Mouse (Mus musculus) forebrain, postnatal 0 days (tissue): ENCODE measurements around the gene Stxbp5. TPM values are rescaled to one million over a fixed set of nuclear protein-coding genes. Genes with fewer than 3 reads are reported as not detected.
"Not testable (repeated sequence)": the region's sequence is repeated elsewhere in the genome, so short reads cannot be mapped to it uniquely, and the experiment has no call there.

Source experiments
- ATAC-seq: fragments of 200-750 bp; cut with Nextera tagmentation; 2 replicates; pipeline ENCODE4 v1.8.0; 2017; ENCODE audit warnings: mild to moderate bottlenecking, moderate library complexity
- DNase-seq: peaks from one replicate; pipeline ENCODE4 v3.0.0-alpha.2; 2015
- H3K27ac ChIP-seq: fragments of 300-500 bp; sonication (generic); 2 replicates; pipeline ENCODE4 v1.5.1; 2014; ENCODE audit warnings: low read depth, mild to moderate bottlenecking, antibody characterized with exemption, low read length, moderate library complexity, mixed read lengths
- H3K27me3 ChIP-seq: fragments of 300-500 bp; sonication (generic); 2 replicates; pipeline ENCODE4 v1.6.1; 2014; ENCODE audit warnings: mild to moderate bottlenecking, low read length, mixed read lengths; ENCODE audit not compliant: insufficient read depth
- H3K36me3 ChIP-seq: fragments of 300-500 bp; sonication (generic); 2 replicates; pipeline ENCODE4 v1.6.1; 2014; ENCODE audit warnings: mild to moderate bottlenecking, moderate library complexity; ENCODE audit not compliant: insufficient read depth
- H3K4me1 ChIP-seq: fragments of 300-500 bp; sonication (generic); 2 replicates; pipeline ENCODE4 v1.6.1; 2014; ENCODE audit warnings: antibody characterized with exemption; ENCODE audit not compliant: insufficient read depth
- H3K4me2 ChIP-seq: fragments of 300-500 bp; sonication (generic); 2 replicates; pipeline ENCODE4 v1.6.1; 2014; ENCODE audit warnings: low read depth, mild to moderate bottlenecking, moderate library complexity
- H3K4me3 ChIP-seq: fragments of 300-500 bp; sonication (generic); 2 replicates; pipeline ENCODE4 v1.5.1; 2014; ENCODE audit warnings: low read depth, low read length, mixed read lengths
- H3K9ac ChIP-seq: fragments of 300-500 bp; sonication (generic); 2 replicates; pipeline ENCODE4 v1.6.1; 2014; ENCODE audit warnings: mild to moderate bottlenecking
- H3K9me3 ChIP-seq: fragments of 300-500 bp; sonication (generic); 2 replicates; pipeline ENCODE4 v1.6.1; 2016; ENCODE audit warnings: low read length
- CTCF ChIP-seq: sonication (generic); IDR thresholded peaks from 2 replicates; pipeline ENCODE4 v1.5.1; 2016; ENCODE audit warnings: antibody characterized with exemption, control low read depth, low read depth
- WGBS: fragments of 180-500 bp; shearing (Covaris S2); extraction: QIAGEN DNeasy Blood & Tissue Kit; methylation state at CpG from one replicate; pipeline ENCODE4 v1.1.7; 2014; 5-methylcytosine and 5-hydroxymethylcytosine counted together
- polyA plus RNA-seq: library from polyadenylated mRNA; unstranded; fragments of >200 nt; fragmentation: Nextera tagmentation; extraction: Ambion mirVana; gene quantifications from 2 replicates; pipeline ENCODE4 v1.2.1, GENCODE M21; 2015
- total RNA-seq: library from RNA; depleted of rRNA; stranded (reverse); fragments of >200 nt; gene quantifications from 2 replicates; pipeline ENCODE4 v1.2.3, GENCODE M21; 2014

Stxbp5 gene
- total and polyA plus RNA-seq, 2 experiments from 2014 or later = 6.3 to 46.0 TPM

DNA sequence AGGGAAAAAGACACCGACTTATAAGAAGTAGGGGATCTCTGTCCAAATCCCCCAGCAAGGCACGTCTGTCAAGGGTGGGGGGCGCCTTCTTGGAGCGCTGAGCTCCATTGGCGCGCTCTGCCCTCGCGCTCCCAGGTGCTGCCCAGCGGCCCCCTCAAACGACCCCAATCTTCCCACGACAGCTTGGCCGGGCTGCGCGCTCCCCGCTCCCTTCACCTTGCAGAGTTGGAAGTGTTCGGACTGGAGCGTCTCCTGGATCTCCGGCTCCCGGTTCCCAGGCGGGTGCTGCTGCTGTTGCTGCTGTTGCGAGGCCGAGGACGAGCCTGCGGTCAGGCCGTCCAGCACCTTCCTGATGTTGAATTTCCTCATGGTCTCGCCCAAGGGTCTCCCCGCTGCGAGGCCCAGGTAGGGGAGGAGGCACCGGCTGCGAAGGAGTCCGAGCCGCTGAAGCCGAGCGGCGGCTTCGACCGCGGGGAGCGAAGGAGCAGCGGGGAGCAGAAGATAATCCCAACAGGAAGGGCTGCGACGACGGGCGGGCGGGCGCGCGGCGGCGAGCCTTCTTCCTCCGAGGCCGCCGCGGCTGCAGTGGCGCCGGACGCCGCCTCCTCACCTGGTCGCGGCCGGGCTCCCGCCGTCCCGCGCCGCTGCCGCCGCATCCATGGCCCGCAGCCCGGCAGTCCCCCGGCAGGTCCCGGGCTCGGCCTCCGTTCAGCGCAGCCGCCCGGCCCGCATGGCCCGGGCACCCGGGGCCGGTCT is 386 bp downstream of the Stxbp5 start:
- WGBS = 2% methylated on average over 55 of the region's 81 CpGs
- H3K9ac ChIP-seq = peak overlapping the region; percentile 96
- H3K27ac ChIP-seq = peak overlapping the region; percentile 97
- H3K4me2 ChIP-seq = peak overlapping the region; percentile 89
- no peaks in the 10 kb centered on the region for H3K9me3 ChIP-seq
- no peak for TF ChIP-seq CTCF
- ATAC-seq (peak; percentile 18), DNase-seq (peak; percentile 61)
- 0 out of 2 replicates have a peak, but pooled peaks cover 4% of the 10 kb centered on the region for H3K4me1 ChIP-seq
- peak overlapping the region; percentile 85 for H3K4me3 ChIP-seq
- no peaks in the 10 kb centered on the region for H3K27me3 ChIP-seq
- no peaks in the 10 kb centered on the region for H3K36me3 ChIP-seq

DNA sequence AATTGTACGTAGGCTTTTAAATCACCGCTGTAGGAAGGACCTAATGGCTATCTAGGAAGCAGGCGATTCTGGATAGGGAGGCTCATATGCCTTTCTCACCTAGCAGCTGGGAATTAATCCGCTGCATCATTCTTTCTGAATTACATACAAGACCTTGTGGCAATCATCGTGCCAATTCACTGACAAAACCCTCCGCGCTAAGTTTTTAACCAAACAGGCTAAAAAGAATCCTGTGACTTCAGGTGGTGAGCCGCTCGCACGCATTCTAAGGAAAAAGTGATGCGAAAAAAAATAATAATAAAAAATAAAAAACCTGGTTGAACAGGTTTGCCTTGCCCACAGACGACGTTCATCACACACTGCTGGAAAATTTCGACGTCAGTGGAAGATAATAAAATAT is 1.1 kb downstream of the Stxbp5 start:
- no peak for TF ChIP-seq CTCF
- no peak overlapping the region for H3K27ac ChIP-seq
- WGBS = 2% methylated on average over 15 of the region's 15 CpGs
- H3K9ac ChIP-seq = peak overlapping the region; percentile 96
- peak; percentile 64 for DNase-seq
- peak overlapping the region; percentile 89 for H3K4me2 ChIP-seq
- no peak for ATAC-seq
- no peaks in the 10 kb centered on the region for H3K27me3 ChIP-seq
- no peaks in the 10 kb centered on the region for H3K36me3 ChIP-seq
- no peaks in the 10 kb centered on the region for H3K9me3 ChIP-seq
- H3K4me3 ChIP-seq = peak overlapping the region; percentile 85
- 0 out of 2 replicates have a peak, but pooled peaks cover 4% of the 10 kb centered on the region for H3K4me1 ChIP-seq

DNA sequence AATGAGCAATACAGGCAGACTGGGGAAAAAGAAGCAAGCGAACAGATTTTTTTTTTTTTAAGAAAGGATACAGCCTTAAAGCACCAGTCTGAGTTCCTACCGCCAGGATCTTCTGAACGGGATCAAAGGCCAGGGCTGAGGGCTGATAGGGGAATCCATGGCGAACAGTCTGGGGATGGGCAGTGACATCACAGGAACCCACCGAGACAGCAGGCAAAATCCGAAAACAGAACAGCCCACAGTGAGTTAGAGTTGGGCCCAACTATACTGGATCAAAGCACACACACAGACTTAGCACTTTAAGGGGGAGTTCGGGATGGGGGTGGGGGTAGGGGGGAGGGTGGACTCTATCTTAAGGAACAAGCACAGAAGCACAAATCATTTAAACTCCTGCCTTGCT is 1.8 kb downstream of the Stxbp5 start:
- WGBS = 5% methylated on average over 7 of the region's 7 CpGs
- ATAC-seq = no peak

DNA sequence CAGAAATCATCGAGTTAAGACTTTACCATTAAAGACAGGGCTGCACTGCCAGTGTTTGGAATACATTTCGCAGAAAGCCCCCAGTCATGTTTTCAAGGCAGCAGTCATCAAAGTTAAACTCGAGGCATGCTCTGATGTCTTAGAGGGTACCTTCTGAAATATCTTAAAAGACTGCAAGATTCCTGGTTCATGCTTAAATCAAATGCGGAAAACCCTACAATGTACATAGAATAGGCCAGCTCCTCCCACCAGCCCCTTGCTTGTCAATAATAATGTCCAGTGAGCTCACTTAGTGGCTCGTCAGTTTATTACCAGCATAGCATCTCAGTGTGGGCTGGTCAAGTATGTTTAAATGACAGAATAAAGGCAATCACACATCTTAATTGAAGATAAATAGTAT is 3.0 kb downstream of the Stxbp5 start:
- TF ChIP-seq CTCF = no peak
- Histone ChIP-seq H3K36me3 (no peaks in the 10 kb centered on the region; the same call in 1 of the 2 replicates), H3K4me3 (peak overlapping the region; percentile 25), H3K4me2 (peak overlapping the region; percentile 42), H3K9ac (0 out of 2 replicates have a peak overlapping the region, but pooled peaks have one; percentile 19), H3K27me3 (no peaks in the 10 kb centered on the region), H3K4me1 (0 out of 2 replicates have a peak, but pooled peaks cover 4% of the 10 kb centered on the region), H3K9me3 (no peaks in the 10 kb centered on the region), H3K27ac (no peak overlapping the region)
- ATAC-seq (no peak), DNase-seq (no peak)
- 51% methylated on average over 5 of the region's 5 CpGs for WGBS

More for the DNA sequence above, 1.8 kb downstream of the Stxbp5 start:
- no peaks in the 10 kb centered on the region; the same call in 1 of the 2 replicates for H3K36me3 ChIP-seq
- H3K27ac ChIP-seq = no peak overlapping the region
- H3K27me3 ChIP-seq = no peaks in the 10 kb centered on the region
- peak overlapping the region; percentile 85 for H3K4me3 ChIP-seq
- H3K4me1 ChIP-seq = 0 out of 2 replicates have a peak, but pooled peaks cover 4% of the 10 kb centered on the region
- H3K9ac ChIP-seq = peak overlapping the region; percentile 96
- H3K9me3 ChIP-seq = no peaks in the 10 kb centered on the region
- no peak for TF ChIP-seq CTCF
- peak; percentile 11 for DNase-seq
- H3K4me2 ChIP-seq = peak overlapping the region; percentile 89

DNA sequence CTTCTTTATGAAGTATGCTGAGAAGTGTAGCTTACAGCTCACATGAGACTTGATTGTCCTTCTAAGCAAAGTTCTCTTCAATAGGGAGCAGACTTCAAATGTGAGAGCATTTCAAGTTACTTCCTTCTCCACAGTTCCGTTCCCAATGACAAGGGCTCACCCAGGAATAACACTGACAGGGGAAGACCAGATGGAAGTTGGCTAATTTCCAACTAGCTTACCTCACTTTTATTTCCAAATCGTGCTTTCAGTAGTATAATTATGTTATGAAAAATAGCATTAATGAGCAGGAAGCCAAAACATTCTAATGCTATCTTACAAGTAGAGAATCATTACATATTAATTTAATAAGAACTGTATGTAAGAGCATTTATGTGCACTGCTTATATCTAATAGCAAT is 7.3 kb downstream of the Stxbp5 start:
- Histone ChIP-seq H3K4me2 (no peak overlapping the region), H3K36me3 (no peaks in the 10 kb centered on the region; the same call in 1 of the 2 replicates), H3K27ac (no peak overlapping the region), H3K4me3 (no peak overlapping the region), H3K27me3 (no peaks in the 10 kb centered on the region), H3K9me3 (no peaks in the 10 kb centered on the region), H3K9ac (no peak overlapping the region), H3K4me1 (no peaks in the 10 kb centered on the region)
- DNase-seq (no peak), ATAC-seq (no peak)
- 36% methylated on average over 2 of the region's 2 CpGs for WGBS
- TF ChIP-seq CTCF = no peak

DNA sequence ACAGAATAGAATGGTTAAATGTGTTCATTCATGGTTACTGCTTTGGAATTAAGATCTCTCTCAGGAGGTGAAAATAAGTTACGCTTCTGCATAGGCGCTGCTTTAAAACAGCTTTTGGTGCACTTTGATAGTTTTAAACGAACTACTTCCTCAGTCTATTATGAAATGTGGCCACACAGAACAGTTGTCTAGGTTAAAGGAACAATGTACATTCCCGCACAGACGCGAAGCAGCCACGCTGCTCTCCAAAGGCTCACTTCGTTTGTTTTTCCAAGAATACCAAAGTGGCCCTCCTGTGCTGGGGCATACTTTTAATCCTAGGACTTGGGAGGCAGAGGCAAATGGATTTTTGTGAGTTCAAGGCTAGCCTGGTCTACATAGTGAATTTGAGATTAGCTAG is 11.2 kb downstream of the Stxbp5 start:
- Histone ChIP-seq H3K4me1 (no peaks in the 10 kb centered on the region), H3K4me2 (no peak overlapping the region), H3K9me3 (no peaks in the 10 kb centered on the region), H3K4me3 (no peak overlapping the region), H3K27ac (no peak overlapping the region), H3K9ac (no peak overlapping the region), H3K27me3 (no peaks in the 10 kb centered on the region), H3K36me3 (no peaks in the 10 kb centered on the region; the same call in 1 of the 2 replicates)
- no peak for ATAC-seq
- no peak for DNase-seq
- no peak for TF ChIP-seq CTCF
- 33% methylated on average over 8 of the region's 8 CpGs for WGBS

DNA sequence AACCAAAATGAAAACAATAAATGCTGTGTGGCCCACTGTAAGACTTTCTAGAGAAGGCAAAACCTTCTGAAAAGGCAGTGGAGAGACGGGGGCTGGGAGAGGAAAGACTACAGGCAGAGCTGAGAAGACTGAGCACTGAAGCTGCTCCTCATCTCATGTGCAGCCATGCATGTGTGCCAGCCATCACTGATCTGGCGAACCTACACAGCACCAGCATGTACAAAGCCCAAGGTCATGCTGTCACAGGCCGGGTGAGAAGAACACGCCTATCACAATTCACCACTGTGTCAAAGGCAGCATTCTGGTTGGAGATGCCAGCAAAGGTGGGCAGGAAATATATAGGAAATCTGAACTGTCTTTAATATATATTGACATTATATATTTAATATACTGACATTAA is 12.2 kb downstream of the Stxbp5 start:
- DNase-seq (no peak), ATAC-seq (no peak)
- H3K36me3 ChIP-seq = no peaks in the 10 kb centered on the region; the same call in 1 of the 2 replicates
- H3K4me1 ChIP-seq = no peaks in the 10 kb centered on the region
- no peak for TF ChIP-seq CTCF
- H3K27ac ChIP-seq = no peak overlapping the region
- no peak overlapping the region for H3K4me3 ChIP-seq
- no peak overlapping the region for H3K9ac ChIP-seq
- H3K27me3 ChIP-seq = no peaks in the 10 kb centered on the region
- no peaks in the 10 kb centered on the region for H3K9me3 ChIP-seq
- no peak overlapping the region for H3K4me2 ChIP-seq
- WGBS = 80% methylated on average over 4 of the region's 4 CpGs

DNA sequence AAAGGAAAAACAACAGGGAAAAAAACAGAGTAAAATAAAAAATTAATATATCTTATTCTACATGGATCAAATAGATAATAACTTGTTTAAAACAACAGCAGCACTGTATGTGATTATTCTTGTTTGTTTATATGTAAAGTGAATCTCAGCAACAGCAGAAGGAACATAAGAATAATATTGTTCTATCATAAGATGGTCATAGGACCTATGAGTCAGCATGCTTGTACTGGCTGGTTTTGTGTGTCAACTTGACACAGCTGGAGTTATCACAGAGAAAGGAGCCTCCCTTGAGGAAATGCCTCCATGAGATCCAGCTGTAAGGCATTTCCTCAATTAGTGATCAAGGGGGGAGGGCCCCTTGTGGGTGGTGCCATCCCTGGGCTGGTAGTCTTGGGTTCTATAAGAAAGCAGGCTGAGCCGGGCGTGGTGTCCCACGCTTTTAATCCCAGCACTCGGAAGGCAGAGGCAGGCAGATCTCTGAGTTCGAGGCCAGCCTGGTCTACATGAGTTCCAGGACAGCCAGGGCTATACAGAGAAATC is 19.0 kb downstream of the Stxbp5 start:
- ATAC-seq, H3K9me3 ChIP-seq, H3K36me3 ChIP-seq, H3K4me1 ChIP-seq, H3K9ac ChIP-seq, H3K27ac ChIP-seq, H3K4me2 ChIP-seq, DNase-seq, H3K4me3 ChIP-seq, H3K27me3 ChIP-seq: not testable (repeated sequence)
- WGBS = 95% methylated on average over 5 of the region's 5 CpGs
